Mouse (Mus musculus) forebrain, embryonic 14.5 days (tissue): ENCODE results near the gene Mctp2. TPM values are rescaled to one million over a fixed set of nuclear protein-coding genes. Genes with fewer than 3 reads are reported as not detected.

Experiments used
- ATAC-seq: fragments of 200-750 bp; cut with Nextera tagmentation; 2 replicates; pipeline ENCODE4 v1.8.0; 2017; ENCODE audit warnings: mild to moderate bottlenecking, moderate library complexity
- DNase-seq: peaks from one replicate; pipeline ENCODE4 v3.0.0-alpha.2; 2015; ENCODE audit warnings: low spot score
- H3K27ac ChIP-seq: fragments of 300-500 bp; sonication (generic); 2 replicates; pipeline ENCODE4 v1.5.1; 2014; ENCODE audit warnings: low read depth, mild to moderate bottlenecking, control low read depth, low read length, moderate library complexity
- H3K27me3 ChIP-seq: fragments of 300-500 bp; sonication (generic); replicated peaks from 2 replicates; pipeline ENCODE4 v1.6.1; 2014; ENCODE audit warnings: low read length, control low read depth, mixed read lengths; ENCODE audit not compliant: control insufficient read depth, insufficient read depth
- H3K36me3 ChIP-seq: fragments of 300-500 bp; sonication (generic); 2 replicates; pipeline ENCODE4 v1.6.1; 2014; ENCODE audit warnings: low read length, control low read depth; ENCODE audit not compliant: control insufficient read depth, insufficient read depth
- H3K4me1 ChIP-seq: fragments of 300-500 bp; sonication (generic); 2 replicates; pipeline ENCODE4 v1.6.1; 2014; ENCODE audit warnings: antibody characterized with exemption, low read length, control low read depth; ENCODE audit not compliant: control insufficient read depth, insufficient read depth
- H3K4me2 ChIP-seq: fragments of 300-500 bp; sonication (generic); 2 replicates; pipeline ENCODE4 v1.6.1; 2014; ENCODE audit warnings: mild to moderate bottlenecking, control low read depth, low read length
- H3K4me3 ChIP-seq: fragments of 300-500 bp; sonication (generic); 2 replicates; pipeline ENCODE4 v1.5.1; 2014; ENCODE audit warnings: low read depth, low read length, control low read depth
- H3K9ac ChIP-seq: fragments of 300-500 bp; sonication (generic); 2 replicates; pipeline ENCODE4 v1.6.1; 2014; ENCODE audit warnings: mild to moderate bottlenecking, low read length, control low read depth, moderate library complexity
- H3K9me3 ChIP-seq: fragments of 300-500 bp; sonication (generic); replicated peaks from 2 replicates; pipeline ENCODE4 v1.6.1; 2016; ENCODE audit warnings: low read length, control low read depth, mixed read lengths; ENCODE audit not compliant: control insufficient read depth
- WGBS: fragments of 180-500 bp; shearing (Covaris S2); extraction: QIAGEN DNeasy Blood & Tissue Kit; methylation state at CpG from one replicate; pipeline ENCODE4 v1.1.7; 2014; 5-methylcytosine and 5-hydroxymethylcytosine counted together
- polyA plus RNA-seq: library from polyadenylated mRNA; unstranded; fragments of >200 nt; fragmentation: Nextera tagmentation; extraction: Ambion mirVana; gene quantifications from 2 replicates; pipeline ENCODE4 v1.2.1, GENCODE M21; 2014

The Mctp2 gene
- polyA plus RNA-seq, 1 experiment from 2014 or later = 0.13 TPM

DNA sequence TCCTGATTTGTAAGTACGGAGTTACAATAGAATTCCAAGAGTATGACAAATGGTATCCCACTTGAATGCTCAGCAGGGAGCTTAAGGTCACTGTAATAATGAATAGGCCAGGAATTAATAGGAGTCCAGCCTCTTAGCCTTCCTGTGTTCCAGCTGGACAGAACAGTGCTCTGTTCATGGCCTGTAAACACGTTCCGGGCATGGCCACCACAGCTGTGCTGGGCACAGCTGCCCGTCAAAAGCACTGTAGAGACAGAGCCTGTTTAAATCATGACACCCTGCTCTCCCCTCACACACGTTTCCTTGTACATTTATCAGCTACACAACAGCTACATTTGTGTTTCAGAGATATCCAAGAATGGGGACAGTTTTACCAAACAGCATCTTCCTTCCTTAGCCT, 205.7 kb downstream of the Mctp2 start:
- no peak for ATAC-seq

DNA sequence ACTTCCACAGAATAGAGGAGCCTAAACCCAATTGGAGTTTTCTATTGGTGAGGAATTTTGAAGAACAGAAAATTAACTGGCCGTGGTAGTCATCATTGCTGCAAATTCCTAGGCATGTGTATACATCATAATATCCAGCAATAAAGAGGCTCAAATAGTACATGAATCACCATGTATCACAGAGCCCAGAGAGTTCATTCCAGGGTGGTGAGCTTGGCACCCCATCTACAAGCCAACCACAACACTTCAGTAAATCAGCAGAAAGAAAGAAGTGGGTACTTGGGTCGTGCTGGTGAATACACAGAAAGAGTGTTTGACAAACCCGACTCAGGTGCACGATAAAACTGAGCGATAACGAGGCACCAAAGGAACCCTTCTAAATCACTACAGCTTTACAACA, 207.8 kb downstream of the Mctp2 start:
- Histone ChIP-seq H3K9ac (no peak overlapping the region), H3K36me3 (no peaks in the 10 kb centered on the region), H3K27ac (no peak overlapping the region), H3K9me3 (no peaks in the 10 kb centered on the region), H3K4me3 (no peak overlapping the region), H3K4me1 (no peaks in the 10 kb centered on the region), H3K4me2 (no peak overlapping the region), H3K27me3 (no peaks in the 10 kb centered on the region)
- DNase-seq (no peak), ATAC-seq (no peak)
- 87% methylated on average over 6 of the region's 6 CpGs for WGBS

More for the DNA sequence above, 205.7 kb downstream of the Mctp2 start:
- H3K9me3 ChIP-seq = no peaks in the 10 kb centered on the region
- H3K27ac ChIP-seq = no peak overlapping the region
- H3K9ac ChIP-seq = no peak overlapping the region
- no peak overlapping the region for H3K4me3 ChIP-seq
- no peaks in the 10 kb centered on the region for H3K4me1 ChIP-seq
- H3K4me2 ChIP-seq = no peak overlapping the region
- H3K36me3 ChIP-seq = no peaks in the 10 kb centered on the region
- H3K27me3 ChIP-seq = no peaks in the 10 kb centered on the region
- 67% methylated on average over 5 of the region's 5 CpGs for WGBS
- no peak for DNase-seq

- Histone ChIP-seq H3K27ac (no peak overlapping the region), H3K4me2 (no peak overlapping the region), H3K36me3 (no peaks in the 10 kb centered on the region), H3K27me3 (no peaks in the 10 kb centered on the region), H3K4me3 (no peak overlapping the region), H3K9ac (no peak overlapping the region), H3K9me3 (no peaks in the 10 kb centered on the region), H3K4me1 (no peaks in the 10 kb centered on the region)
- 39% methylated on average over 1 of the region's 1 CpGs for WGBS
- DNase-seq (no peak), ATAC-seq (no peak)
Measured at GRCm38 (mm10) chr7:72096973-72097372, 209.4 kb downstream of the Mctp2 start.

DNA sequence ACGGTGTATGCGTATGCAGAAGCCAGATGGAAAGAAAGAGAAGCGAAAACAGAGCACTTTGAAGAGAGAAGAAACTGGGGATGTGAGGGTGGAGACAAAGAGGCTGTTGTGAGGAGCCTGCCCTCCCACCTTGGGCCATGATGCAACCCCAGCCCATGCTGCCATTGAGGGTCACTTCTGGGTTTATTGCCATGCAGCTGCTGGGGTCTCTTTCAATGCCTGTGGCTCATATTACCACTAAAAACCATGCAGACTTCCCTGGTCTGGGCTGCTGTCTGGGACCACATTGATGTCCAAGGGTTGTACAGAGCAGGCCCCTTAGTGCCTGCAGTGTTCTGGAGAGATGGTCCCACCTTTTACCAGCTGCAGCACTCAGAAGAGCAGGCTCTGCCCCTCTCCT, 210.0 kb downstream of the Mctp2 start:
- H3K9me3 ChIP-seq = no peaks in the 10 kb centered on the region
- WGBS = 81% methylated on average over 3 of the region's 3 CpGs
- H3K36me3 ChIP-seq = no peaks in the 10 kb centered on the region
- DNase-seq = no peak
- H3K27me3 ChIP-seq = no peaks in the 10 kb centered on the region
- H3K4me1 ChIP-seq = no peaks in the 10 kb centered on the region
- no peak overlapping the region for H3K4me3 ChIP-seq
- ATAC-seq = no peak
- H3K27ac ChIP-seq = no peak overlapping the region
- H3K9ac ChIP-seq = no peak overlapping the region
- H3K4me2 ChIP-seq = no peak overlapping the region

GRCm38 (mm10) chr7:72089463-72090175, 216.8 kb downstream of the Mctp2 start:
- no peak for DNase-seq
- no peak overlapping the region for H3K9ac ChIP-seq
- 91% methylated on average over 3 of the region's 3 CpGs for WGBS
- H3K27ac ChIP-seq = no peak overlapping the region
- ATAC-seq = no peak
- H3K4me3 ChIP-seq = no peak overlapping the region
- no peaks in the 10 kb centered on the region for H3K4me1 ChIP-seq
- no peaks in the 10 kb centered on the region for H3K27me3 ChIP-seq
- no peak overlapping the region for H3K4me2 ChIP-seq
- no peaks in the 10 kb centered on the region for H3K9me3 ChIP-seq
- no peaks in the 10 kb centered on the region for H3K36me3 ChIP-seq

DNA sequence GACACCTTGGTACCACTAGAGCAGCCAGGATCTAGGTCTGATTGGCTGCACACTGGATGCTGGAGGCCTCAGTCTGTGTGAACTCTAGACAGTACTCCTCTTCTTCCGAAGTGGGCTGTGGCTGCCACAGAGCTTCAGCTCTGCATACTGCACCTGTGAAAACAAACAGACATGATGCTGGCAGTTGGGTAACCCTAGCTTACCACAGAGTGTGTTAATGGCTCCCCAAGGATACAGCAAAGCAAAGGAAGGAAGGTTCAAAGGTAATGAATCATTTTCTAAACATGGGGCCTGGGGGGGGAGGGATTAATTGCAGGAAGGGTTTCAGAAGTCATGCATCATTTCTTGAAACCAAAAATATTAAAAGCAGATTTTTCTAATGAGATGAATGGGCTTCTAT, 225.7 kb downstream of the Mctp2 start:
- WGBS = 73% methylated on average over 1 of the region's 1 CpGs
- no peak overlapping the region for H3K4me2 ChIP-seq

DNA sequence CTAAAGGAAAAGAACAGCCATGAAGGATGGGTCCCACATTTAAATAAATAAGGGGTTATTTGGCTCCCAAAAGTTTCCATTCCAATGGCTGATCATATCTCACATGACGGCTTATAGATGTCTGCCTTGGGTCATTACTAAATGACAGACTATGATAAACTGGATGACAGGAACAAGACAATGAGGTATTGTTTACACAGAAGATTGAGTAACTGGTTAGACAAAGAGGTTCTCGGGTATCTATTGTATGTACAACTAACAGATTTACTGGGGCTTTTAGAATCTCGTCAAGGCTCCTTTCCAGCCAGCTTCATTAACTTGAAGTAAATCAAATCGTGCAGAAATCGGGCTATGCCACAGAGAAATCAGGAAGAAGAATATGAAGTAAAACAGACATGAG, 227.5 kb downstream of the Mctp2 start:
- no peak overlapping the region for H3K4me2 ChIP-seq
- DNase-seq (no peak), ATAC-seq (no peak)
- H3K9ac ChIP-seq = no peak overlapping the region
- H3K36me3 ChIP-seq = no peaks in the 10 kb centered on the region
- no peaks in the 10 kb centered on the region for H3K4me1 ChIP-seq
- no peaks in the 10 kb centered on the region for H3K27me3 ChIP-seq
- H3K27ac ChIP-seq = no peak overlapping the region
- H3K9me3 ChIP-seq = no peaks in the 10 kb centered on the region
- WGBS = 29% methylated on average over 5 of the region's 5 CpGs
- H3K4me3 ChIP-seq = no peak overlapping the region

More for the DNA sequence above, 225.7 kb downstream of the Mctp2 start:
- ATAC-seq (no peak), DNase-seq (no peak)
- H3K27ac ChIP-seq = no peak overlapping the region
- no peak overlapping the region for H3K9ac ChIP-seq
- no peak overlapping the region for H3K4me3 ChIP-seq
- no peaks in the 10 kb centered on the region for H3K27me3 ChIP-seq
- no peaks in the 10 kb centered on the region for H3K4me1 ChIP-seq
- no peaks in the 10 kb centered on the region for H3K36me3 ChIP-seq
- H3K9me3 ChIP-seq = no peaks in the 10 kb centered on the region

DNA sequence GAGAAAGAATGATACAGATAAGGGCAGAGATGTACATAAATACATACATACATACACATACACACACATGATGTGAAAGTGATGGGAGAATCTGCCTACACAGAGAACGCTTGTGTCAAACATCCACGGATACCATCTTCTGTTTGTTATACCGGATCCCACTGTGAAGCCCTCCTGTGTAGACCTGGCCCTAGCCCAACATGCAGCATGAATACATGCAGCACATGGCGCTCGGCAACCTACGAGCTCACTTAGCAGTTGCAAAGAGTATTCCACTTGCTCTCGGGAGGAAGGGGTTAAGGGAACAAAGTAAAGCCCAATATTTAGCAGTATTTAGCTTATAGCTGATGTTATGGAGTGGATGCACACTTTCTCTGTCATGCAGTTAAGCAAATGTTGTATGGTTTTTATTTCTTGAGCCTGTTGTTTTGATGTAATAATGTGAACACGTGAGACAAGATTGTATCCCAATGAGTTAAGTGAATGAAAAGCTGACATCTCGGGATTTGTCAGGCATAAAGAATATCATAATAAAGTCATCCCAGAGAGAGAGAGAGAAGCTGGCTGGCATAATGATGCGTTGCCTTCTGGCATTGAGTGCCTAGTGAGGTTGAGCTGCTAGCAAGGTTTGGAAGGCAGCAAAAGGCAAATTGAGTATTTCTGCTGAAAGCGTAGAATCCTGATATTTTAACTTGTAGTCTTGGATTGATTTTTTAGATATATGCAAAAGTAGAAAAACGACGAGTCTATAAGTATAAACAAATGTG, 234.8 kb downstream of the Mctp2 start:
- H3K4me2 ChIP-seq = no peak overlapping the region
- no peak for DNase-seq
- 79% methylated on average over 13 of the region's 13 CpGs for WGBS
- H3K9ac ChIP-seq = no peak overlapping the region
- H3K36me3 ChIP-seq = no peaks in the 10 kb centered on the region
- no peaks in the 10 kb centered on the region for H3K4me1 ChIP-seq
- H3K27me3 ChIP-seq = no peaks in the 10 kb centered on the region
- no peaks in the 10 kb centered on the region for H3K9me3 ChIP-seq
- no peak overlapping the region for H3K4me3 ChIP-seq
- ATAC-seq = no peak
- H3K27ac ChIP-seq = no peak overlapping the region

GRCm38 (mm10) chr7:72068454-72068853, 238.0 kb downstream of the Mctp2 start:
- Histone ChIP-seq H3K9me3 (no peaks in the 10 kb centered on the region), H3K4me1 (no peaks in the 10 kb centered on the region), H3K4me2 (no peak overlapping the region), H3K27ac (no peak overlapping the region), H3K27me3 (no peaks in the 10 kb centered on the region), H3K36me3 (no peaks in the 10 kb centered on the region), H3K4me3 (no peak overlapping the region), H3K9ac (no peak overlapping the region)
- ATAC-seq (no peak), DNase-seq (no peak)
- WGBS = 80% methylated on average over 2 of the region's 2 CpGs
